Mouse (Mus musculus) hindbrain, embryonic 15.5 days (tissue): Measurements from ENCODE around the gene Gramd1b. TPM values are rescaled to one million over a fixed set of nuclear protein-coding genes. Genes with fewer than 3 reads are reported as not detected.

Source experiments
- ATAC-seq: fragments of 200-750 bp; cut with Nextera tagmentation; 2 replicates; pipeline ENCODE4 v1.8.0; 2017; ENCODE audit warnings: low read depth, moderate number of reproducible peaks, moderate TSS enrichment; ENCODE audit not compliant: low FRiP score
- H3K27ac ChIP-seq: fragments of 300-500 bp; sonication (generic); replicated peaks from 2 replicates; pipeline ENCODE4 v1.5.1; 2015; ENCODE audit warnings: mild to moderate bottlenecking, inconsistent platforms
- H3K27me3 ChIP-seq: fragments of 300-500 bp; sonication (generic); 2 replicates; pipeline ENCODE4 v1.6.1; 2015; ENCODE audit warnings: control low read depth, inconsistent platforms
- H3K36me3 ChIP-seq: fragments of 300-500 bp; sonication (generic); 2 replicates; pipeline ENCODE4 v1.6.1; 2015; ENCODE audit warnings: control low read depth, inconsistent platforms
- H3K4me1 ChIP-seq: fragments of 300-500 bp; sonication (generic); replicated peaks from 2 replicates; pipeline ENCODE4 v1.6.1; 2015; ENCODE audit warnings: control low read depth, inconsistent platforms
- H3K4me2 ChIP-seq: fragments of 300-500 bp; sonication (generic); 2 replicates; pipeline ENCODE4 v1.6.1; 2015; ENCODE audit warnings: moderate library complexity, mild to moderate bottlenecking, inconsistent platforms
- H3K4me3 ChIP-seq: fragments of 300-500 bp; sonication (generic); 2 replicates; pipeline ENCODE4 v1.5.1; 2015; ENCODE audit warnings: mild to moderate bottlenecking, inconsistent platforms
- H3K9ac ChIP-seq: fragments of 300-500 bp; sonication (generic); 2 replicates; pipeline ENCODE4 v1.6.1; 2015; ENCODE audit warnings: inconsistent platforms
- H3K9me3 ChIP-seq: fragments of 300-500 bp; sonication (generic); 2 replicates; pipeline ENCODE4 v1.6.1; 2016; ENCODE audit warnings: control low read depth, inconsistent platforms
- WGBS: fragments of 180-500 bp; shearing (Covaris S2); methylation state at CpG from one replicate; pipeline ENCODE4 v1.1.7; 2015; 5-methylcytosine and 5-hydroxymethylcytosine counted together
- polyA plus RNA-seq: library from polyadenylated mRNA; unstranded; fragments of >200 nt; fragmentation: Nextera tagmentation; extraction: Ambion mirVana; gene quantifications from 2 replicates; pipeline ENCODE4 v1.2.1, GENCODE M21; 2015

Gramd1b gene
- polyA plus RNA-seq, 1 experiment from 2014 or later: 12.6 TPM

GRCm38 (mm10) chr9:40453889-40454288, 77.3 kb downstream of the Gramd1b start:
- 0 out of 2 replicates have a peak overlapping the region, but pooled peaks have one; percentile 5 for H3K4me2 ChIP-seq
- 87% methylated on average over 6 of the region's 6 CpGs for WGBS
- no peak for ATAC-seq
- peaks cover 15% of the 10 kb centered on the region for H3K4me1 ChIP-seq
- no peaks in the 10 kb centered on the region for H3K9me3 ChIP-seq
- no peak overlapping the region for H3K27ac ChIP-seq
- no peaks in the 10 kb centered on the region for H3K36me3 ChIP-seq
- H3K27me3 ChIP-seq: 0 out of 2 replicates have a peak, but pooled peaks cover 4% of the 10 kb centered on the region
- H3K9ac ChIP-seq: no peak overlapping the region
- H3K4me3 ChIP-seq: no peak overlapping the region

DNA sequence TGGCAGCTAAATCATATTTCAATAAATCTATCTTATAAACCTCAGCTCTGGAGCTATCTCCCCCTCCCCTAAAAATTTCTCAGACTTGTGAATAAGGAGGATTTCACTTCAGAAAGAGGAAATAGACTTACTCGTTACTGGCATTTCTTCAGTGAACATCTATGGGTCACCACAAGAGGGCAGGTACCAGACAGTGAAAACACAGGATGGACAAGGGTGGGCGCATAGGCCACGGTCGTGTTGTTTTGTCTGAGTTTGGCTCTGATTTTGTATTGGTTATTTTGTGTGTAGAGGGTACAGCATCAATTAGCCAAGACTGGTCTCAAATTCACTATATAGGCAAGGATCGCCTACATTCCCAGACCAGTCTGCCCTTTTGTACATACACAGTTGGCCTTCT, 79.0 kb downstream of the Gramd1b start:
- H3K4me1 ChIP-seq: peaks cover 15% of the 10 kb centered on the region
- 0 out of 2 replicates have a peak, but pooled peaks cover 4% of the 10 kb centered on the region for H3K27me3 ChIP-seq
- no peaks in the 10 kb centered on the region for H3K36me3 ChIP-seq
- WGBS: 70% methylated on average over 5 of the region's 5 CpGs
- H3K4me2 ChIP-seq: no peak overlapping the region
- no peak overlapping the region for H3K9ac ChIP-seq
- H3K4me3 ChIP-seq: no peak overlapping the region
- no peak for ATAC-seq
- H3K9me3 ChIP-seq: no peaks in the 10 kb centered on the region
- H3K27ac ChIP-seq: no peak overlapping the region

GRCm38 (mm10) chr9:40450776-40451175, 80.4 kb downstream of the Gramd1b start:
- no peak overlapping the region for H3K27ac ChIP-seq
- WGBS: 84% methylated on average over 5 of the region's 5 CpGs
- ATAC-seq: no peak
- no peak overlapping the region for H3K4me3 ChIP-seq
- no peaks in the 10 kb centered on the region for H3K36me3 ChIP-seq
- H3K4me2 ChIP-seq: no peak overlapping the region
- no peak overlapping the region for H3K9ac ChIP-seq
- H3K4me1 ChIP-seq: peaks cover 7% of the 10 kb centered on the region
- H3K9me3 ChIP-seq: no peaks in the 10 kb centered on the region
- no peaks in the 10 kb centered on the region for H3K27me3 ChIP-seq

GRCm38 (mm10) chr9:40450417-40450714, 80.8 kb downstream of the Gramd1b start:
- Histone ChIP-seq H3K9me3 (no peaks in the 10 kb centered on the region), H3K27ac (no peak overlapping the region), H3K4me3 (no peak overlapping the region), H3K4me1 (peaks cover 6% of the 10 kb centered on the region), H3K27me3 (no peaks in the 10 kb centered on the region), H3K36me3 (no peaks in the 10 kb centered on the region), H3K9ac (no peak overlapping the region), H3K4me2 (no peak overlapping the region)
- no peak for ATAC-seq
- 72% methylated on average over 7 of the region's 7 CpGs for WGBS

DNA sequence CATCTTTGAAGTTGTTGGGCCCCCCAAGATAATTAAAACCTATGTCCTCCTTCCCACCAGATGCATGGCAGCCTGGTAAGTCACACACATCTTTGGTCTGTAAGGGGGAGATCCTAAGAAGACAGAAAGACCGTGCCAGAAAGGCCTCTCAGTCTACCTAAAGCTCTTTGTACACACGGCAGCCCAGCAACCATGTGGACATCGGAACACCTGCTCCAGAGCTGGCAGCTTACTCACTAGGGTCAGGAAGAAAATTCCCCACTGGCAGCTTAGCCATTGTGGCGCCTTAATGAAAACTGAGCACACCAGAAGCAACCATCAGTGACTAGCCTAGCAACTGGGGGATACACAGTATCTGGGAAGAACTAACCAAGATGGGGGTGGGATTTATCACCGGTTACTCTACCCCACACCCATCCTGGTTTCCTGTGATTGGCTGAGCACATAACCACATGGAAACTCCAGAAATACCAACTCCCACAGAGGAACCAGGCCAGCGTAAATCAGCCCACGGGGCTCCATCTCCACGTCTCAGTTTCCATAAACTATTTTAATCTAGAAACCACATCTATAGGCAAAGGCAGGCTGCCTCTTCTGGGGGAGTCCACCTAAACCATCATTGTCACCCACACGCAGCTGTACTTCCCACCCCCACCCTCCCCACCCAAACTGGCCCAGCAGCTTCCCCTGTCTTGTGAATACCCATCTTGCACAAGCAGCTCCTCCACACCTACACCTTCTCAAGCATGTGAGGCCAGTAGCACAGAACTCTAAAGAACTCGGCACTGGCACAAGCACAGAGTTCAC, 81.4 kb downstream of the Gramd1b start:
- no peak for ATAC-seq
- Histone ChIP-seq H3K4me2 (no peak overlapping the region), H3K36me3 (no peaks in the 10 kb centered on the region), H3K27ac (no peak overlapping the region), H3K9me3 (no peaks in the 10 kb centered on the region), H3K27me3 (no peaks in the 10 kb centered on the region), H3K9ac (no peak overlapping the region), H3K4me3 (no peak overlapping the region), H3K4me1 (peaks cover under 1% of the 10 kb centered on the region; the same call in 1 of the 2 replicates)
- 76% methylated on average over 10 of the region's 10 CpGs for WGBS

DNA sequence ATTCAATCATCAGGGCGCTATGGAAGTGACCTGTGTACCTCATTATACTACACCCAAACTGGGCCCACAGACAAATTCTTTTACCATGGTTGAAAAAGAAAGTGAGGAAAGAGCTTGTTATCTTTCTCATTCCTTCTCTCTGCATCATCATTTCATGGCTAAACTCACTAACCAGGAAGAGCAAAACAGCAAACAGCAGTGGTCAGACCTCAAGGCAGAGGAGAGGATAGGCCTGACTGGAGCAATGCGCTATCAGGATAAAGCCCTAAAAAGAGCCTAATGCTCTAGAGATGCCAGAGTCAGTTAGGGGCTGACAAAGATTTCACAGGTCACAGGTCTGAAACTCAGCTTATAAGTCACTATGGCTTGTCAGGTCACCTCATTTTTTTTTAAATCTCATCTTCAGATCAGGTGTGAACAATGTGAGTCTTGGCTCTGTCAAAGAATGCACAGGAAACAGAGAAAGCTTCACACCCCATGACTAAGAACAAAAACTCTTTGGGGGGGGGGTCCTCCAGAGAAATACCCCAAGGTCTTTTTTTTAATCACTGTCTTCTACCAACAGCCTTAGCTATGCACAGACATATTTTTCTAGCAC, 82.4 kb downstream of the Gramd1b start:
- Histone ChIP-seq H3K36me3 (no peaks in the 10 kb centered on the region), H3K4me1 (no peaks in the 10 kb centered on the region), H3K9me3 (no peaks in the 10 kb centered on the region), H3K27ac (no peak overlapping the region), H3K27me3 (no peaks in the 10 kb centered on the region), H3K4me3 (no peak overlapping the region), H3K9ac (no peak overlapping the region), H3K4me2 (no peak overlapping the region)
- WGBS: 96% methylated on average over 2 of the region's 2 CpGs
- ATAC-seq: no peak

DNA sequence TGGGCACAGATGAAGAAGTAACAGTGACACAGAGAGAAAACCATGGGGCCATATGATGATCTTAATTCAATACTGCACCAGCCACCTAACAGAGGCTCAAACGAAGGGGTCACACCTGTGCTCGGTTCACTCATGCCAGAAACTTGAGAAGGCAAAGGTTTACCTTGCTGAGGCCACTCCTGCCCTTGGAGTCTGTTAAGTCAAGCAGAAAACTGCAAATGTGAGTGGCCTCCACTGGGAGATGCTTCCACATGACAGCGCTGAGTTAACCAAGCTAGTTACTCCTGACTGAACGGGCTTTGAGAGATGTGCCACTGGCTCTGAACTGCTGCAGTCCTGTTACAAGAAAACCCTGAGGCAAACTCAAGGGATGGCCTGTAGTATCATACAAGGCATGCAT, 83.9 kb downstream of the Gramd1b start:
- no peak for ATAC-seq
- no peaks in the 10 kb centered on the region for H3K9me3 ChIP-seq
- H3K9ac ChIP-seq: no peak overlapping the region
- no peaks in the 10 kb centered on the region for H3K36me3 ChIP-seq
- H3K4me2 ChIP-seq: no peak overlapping the region
- H3K27ac ChIP-seq: no peak overlapping the region
- WGBS: 80% methylated on average over 4 of the region's 4 CpGs
- H3K4me1 ChIP-seq: no peaks in the 10 kb centered on the region
- no peaks in the 10 kb centered on the region for H3K27me3 ChIP-seq
- no peak overlapping the region for H3K4me3 ChIP-seq

DNA sequence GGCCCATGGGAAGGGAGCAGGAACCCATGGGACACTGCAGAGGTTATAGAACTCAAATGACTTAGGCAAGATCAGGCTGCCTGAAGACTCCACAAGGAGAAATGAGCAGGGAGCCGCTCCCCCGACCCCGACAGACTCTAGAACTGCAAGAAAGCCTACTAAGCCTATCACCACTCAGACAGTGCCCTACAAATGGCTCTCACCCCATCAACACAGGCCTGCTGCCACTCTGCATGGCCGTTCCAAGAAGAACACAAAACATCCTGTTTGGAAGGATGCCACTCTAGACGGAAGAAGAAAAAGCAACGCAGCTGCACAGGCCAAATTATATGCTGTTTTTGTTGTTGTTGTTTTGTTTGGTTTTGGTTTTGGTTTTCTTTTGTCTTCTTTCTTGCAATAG, 86.2 kb downstream of the Gramd1b start:
- Histone ChIP-seq H3K4me3 (no peak overlapping the region), H3K27me3 (no peaks in the 10 kb centered on the region), H3K36me3 (no peaks in the 10 kb centered on the region), H3K9me3 (no peaks in the 10 kb centered on the region), H3K9ac (no peak overlapping the region), H3K27ac (no peak overlapping the region), H3K4me2 (no peak overlapping the region), H3K4me1 (no peaks in the 10 kb centered on the region)
- ATAC-seq: no peak
- WGBS: 76% methylated on average over 6 of the region's 6 CpGs

- peaks cover 14% of the 10 kb centered on the region for H3K4me1 ChIP-seq
- H3K9me3 ChIP-seq: no peaks in the 10 kb centered on the region
- H3K9ac ChIP-seq: no peak overlapping the region
- H3K27ac ChIP-seq: no peak overlapping the region
- ATAC-seq: no peak
- no peak overlapping the region for H3K4me3 ChIP-seq
- no peak overlapping the region for H3K4me2 ChIP-seq
- WGBS: 42% methylated on average over 5 of the region's 5 CpGs
- H3K36me3 ChIP-seq: no peaks in the 10 kb centered on the region
- no peaks in the 10 kb centered on the region for H3K27me3 ChIP-seq
Observed at GRCm38 (mm10) chr9:40442784-40443183, 88.4 kb downstream of the Gramd1b start.

GRCm38 (mm10) chr9:40439973-40440687, 91.1 kb downstream of the Gramd1b start:
- Histone ChIP-seq H3K36me3 (no peaks in the 10 kb centered on the region), H3K4me1 (peaks cover 14% of the 10 kb centered on the region), H3K9me3 (no peaks in the 10 kb centered on the region), H3K27me3 (no peaks in the 10 kb centered on the region), H3K27ac (no peak overlapping the region), H3K4me3 (no peak overlapping the region), H3K9ac (no peak overlapping the region), H3K4me2 (no peak overlapping the region)
- no peak for ATAC-seq
- WGBS: 84% methylated on average over 8 of the region's 8 CpGs

DNA sequence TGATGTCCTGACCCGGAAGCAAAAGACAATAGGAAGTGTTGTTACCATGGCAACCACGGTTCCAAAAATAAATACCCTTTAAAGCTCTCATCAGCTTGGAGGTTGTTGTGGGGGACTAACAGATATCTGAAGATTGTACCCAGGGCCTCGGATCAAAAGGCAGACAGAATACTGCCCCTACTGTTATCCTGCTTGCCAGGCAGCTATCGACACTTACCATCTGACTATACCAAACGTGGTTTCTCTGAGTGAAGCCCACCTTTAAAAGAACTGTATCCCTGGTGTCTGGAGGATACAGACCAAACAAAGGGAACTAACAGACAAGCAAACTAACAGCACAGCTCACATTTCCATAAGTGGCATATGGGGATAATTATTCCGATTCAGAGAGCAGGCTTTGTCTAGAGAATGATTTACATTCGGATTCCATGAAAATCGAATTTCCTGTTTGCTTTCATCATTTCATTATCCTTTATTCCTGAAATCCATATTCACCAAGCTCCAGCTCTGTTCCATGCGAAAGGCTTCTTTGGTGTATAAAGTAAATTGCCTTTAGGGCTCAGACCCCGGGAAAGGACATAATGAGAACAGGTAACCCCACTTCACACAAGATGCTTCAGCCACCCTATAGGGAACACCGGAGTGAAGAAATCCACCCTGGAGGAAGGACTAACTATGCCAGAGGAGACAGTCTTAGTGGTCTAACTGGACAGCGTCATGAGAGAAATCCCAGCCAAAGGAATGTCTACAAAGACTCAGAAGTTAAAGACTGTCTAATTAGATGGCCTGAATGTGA, 92.3 kb downstream of the Gramd1b start:
- peak; percentile 63; the same call in 1 of the 2 replicates for ATAC-seq
- Histone ChIP-seq H3K4me1 (peaks cover 14% of the 10 kb centered on the region), H3K4me3 (no peak overlapping the region), H3K27ac (peak overlapping the region; percentile 71), H3K27me3 (no peaks in the 10 kb centered on the region), H3K4me2 (no peak overlapping the region), H3K36me3 (no peaks in the 10 kb centered on the region), H3K9me3 (no peaks in the 10 kb centered on the region), H3K9ac (no peak overlapping the region)
- WGBS: 44% methylated on average over 12 of the region's 12 CpGs
